Mouse (Mus musculus): ENCODE results near the gene P2rx7.

Gene P2rx7

DNA sequence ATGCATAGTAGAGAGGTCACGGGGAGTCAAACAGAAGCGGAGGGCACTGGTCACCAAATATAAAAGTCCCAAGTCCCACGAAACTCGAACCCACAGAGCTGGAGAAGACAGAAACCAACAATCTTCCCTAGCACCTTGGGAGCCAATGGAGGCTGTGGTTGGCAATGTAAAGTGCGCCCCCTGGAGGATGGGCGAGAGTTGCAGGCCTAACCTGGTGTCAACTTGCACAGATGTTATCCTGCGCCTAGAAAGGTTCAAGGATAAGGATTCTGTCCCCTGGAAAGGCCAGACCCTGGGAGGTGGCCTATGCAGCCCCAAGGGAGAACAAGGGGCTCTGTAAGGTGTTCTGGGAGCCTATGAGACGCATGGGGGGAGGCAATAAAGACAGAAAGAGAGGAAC, 87.6 kb downstream of the P2rx7 start:
- DNase-seq (ENCODE audit: low spot score in 2 of 2): peak; percentile 56

DNA sequence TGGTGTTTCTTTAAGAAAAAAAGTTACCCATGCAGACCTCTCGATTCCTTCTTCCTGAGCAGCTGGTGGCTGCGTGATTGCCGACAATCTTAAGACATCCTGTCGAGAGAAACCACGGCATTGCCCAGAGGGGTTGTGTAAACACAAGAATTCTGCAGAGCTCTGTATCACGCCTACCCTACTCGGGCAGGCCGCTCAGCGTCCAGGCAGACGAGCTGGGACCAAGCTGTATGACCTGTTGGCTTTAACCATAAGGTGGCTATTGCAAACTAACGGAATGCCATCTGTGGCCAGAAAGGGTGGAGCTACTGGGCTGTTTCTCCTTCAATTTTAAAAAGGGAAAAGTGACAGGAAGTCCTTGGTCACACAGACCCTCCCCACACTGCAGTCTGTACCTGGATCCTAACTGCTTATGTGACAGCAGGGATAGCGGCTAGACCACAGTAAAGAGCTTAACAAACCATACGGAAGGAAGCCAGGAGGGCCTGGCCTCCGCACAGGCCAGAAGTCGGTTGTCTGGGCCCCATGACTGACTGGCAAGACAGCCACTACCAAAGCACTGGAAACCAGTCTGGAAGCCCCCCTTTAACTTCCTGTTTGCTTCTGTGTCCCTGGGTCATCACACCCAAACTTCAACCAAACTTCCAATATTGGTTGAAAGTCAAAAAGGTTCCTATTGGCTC, 88.4 kb downstream of the P2rx7 start:
- DNase-seq (ENCODE audit: low spot score in 2 of 2): no peak

DNA sequence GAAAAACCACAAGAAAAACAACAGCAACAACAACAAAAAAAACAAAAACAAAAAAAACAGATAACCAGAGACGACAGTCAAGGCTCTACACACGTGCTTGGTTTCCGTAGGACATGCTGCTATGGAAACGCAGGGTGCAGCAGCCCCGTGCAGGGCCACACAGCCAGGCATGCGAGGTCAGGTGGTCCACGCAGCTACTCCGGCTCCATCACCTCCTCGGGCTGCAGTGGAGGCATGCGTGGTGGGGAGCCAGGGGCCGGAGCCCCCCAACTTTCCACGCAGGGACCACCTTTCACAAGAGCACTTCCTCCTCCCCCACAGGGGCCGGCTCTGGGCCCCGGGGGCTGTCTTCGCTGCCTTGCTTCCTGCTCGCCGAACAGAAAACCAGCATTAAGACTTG, 90.2 kb downstream of the P2rx7 start:
- DNase-seq (ENCODE audit: low spot score in 2 of 2): no peak

DNA sequence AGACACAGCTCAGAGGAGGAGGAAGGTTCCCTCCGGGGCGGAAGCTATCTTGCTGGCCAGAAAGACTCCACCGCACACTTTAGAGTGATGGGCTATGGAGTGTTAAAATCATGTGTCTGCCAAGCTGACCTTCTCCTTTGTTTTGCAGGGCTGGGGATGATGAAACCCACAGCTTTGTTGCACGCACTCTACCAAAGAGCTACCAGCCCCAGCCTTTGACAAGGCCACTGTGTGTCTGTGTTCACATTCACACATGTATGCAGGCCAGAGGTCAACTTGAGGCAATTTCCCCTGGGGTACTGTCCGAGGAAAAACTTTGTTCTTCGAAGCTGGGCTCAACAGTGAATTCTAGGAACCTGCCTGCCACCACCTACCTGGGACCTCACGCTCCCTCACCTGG, 92.1 kb downstream of the P2rx7 start:
- DNase-seq (ENCODE audit: low spot score in 2 of 2): no peak

DNA sequence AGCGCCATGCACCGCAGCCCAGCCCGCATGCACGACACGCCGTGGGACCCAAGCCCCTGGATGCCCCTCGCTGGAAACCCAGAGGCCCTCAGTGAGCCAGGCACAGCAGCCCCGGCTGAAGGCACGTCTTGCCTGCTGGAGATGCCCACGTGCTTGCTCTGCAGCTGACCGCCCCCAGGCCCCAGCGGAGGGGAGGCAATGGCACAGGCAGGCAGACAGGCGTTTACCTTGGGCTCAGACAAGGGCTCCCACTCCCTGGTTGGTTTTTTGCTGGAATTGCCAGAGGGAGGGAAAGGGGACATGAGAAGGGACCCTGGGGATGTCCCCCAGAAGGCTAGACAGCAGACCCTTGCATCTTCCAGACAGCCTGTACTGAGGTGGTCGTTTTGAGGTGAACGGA, 93.0 kb downstream of the P2rx7 start:
- DNase-seq (ENCODE audit: low spot score in 2 of 2): no peak
